Mouse (Mus musculus) lung, adult 2 months (tissue): ENCODE results near the gene Kcne2. TPM values are rescaled to one million over a fixed set of nuclear protein-coding genes. Genes with fewer than 3 reads are reported as not detected.
A peak's percentile ranks its signal among the peaks of the same experiment; 100 is the strongest.

Experiments
- DNase-seq: peaks from one replicate; pipeline ENCODE4 v3.0.0; 2022
- H3K4me1 ChIP-seq: fragments of 200-500 bp; 2 replicates; pipeline ENCODE4 v1.6.1; 2011; ENCODE audit warnings: low read length; ENCODE audit not compliant: control insufficient read depth, insufficient read depth
- H3K4me3 ChIP-seq: fragments of 200-500 bp; replicated peaks from 2 replicates; pipeline ENCODE3; 2011; ENCODE audit warnings: low read depth, mild to moderate bottlenecking, control low read depth, low read length; ENCODE audit errors: extremely low read depth
- CTCF ChIP-seq: fragments of 200-500 bp; IDR thresholded peaks from 2 replicates; pipeline ENCODE4 v1.5.1; 2011; ENCODE audit warnings: mild to moderate bottlenecking, low read length, control low read depth; ENCODE audit not compliant: insufficient read depth
- POLR2A ChIP-seq: fragments of 200-500 bp; IDR thresholded peaks from 2 replicates; pipeline ENCODE4 v1.6.1; 2011; ENCODE audit warnings: low read depth, mild to moderate bottlenecking, control low read depth, low read length, borderline replicate concordance; ENCODE audit errors: extremely low read depth
- WGBS: fragments of 180-500 bp; shearing (Covaris S2); methylation state at CpG from one replicate; pipeline ENCODE4 v1.1.7; 2018; 5-methylcytosine and 5-hydroxymethylcytosine counted together
- polyA plus RNA-seq: library from polyadenylated mRNA; depleted of rRNA; stranded (reverse); fragments of >200 nt; gene quantifications from 2 replicates; pipeline ENCODE4 v1.2.3, GENCODE M21; 2012; rRNA removed

The Kcne2 gene
- 12.5 and 17.5 TPM in 2 replicates for polyA plus RNA-seq

DNA sequence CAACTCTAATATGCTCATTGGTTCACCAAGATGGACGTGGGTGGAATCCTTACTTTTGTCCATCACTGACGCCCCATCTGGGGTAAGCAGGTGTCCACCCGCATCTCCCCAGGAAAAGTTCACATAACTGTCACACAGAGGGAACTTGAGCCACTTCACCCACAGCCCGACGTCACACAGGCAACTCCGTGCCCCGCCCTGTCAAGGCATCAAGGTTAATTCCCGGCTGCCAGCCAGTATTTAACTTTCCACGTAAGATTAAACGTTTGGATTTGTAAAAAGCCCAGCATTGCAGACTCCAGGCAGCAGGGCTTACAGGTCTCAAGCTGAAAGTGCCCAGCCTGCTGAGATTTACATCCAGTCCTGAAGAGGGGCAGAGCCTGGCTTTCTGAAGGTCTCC lies at the start of gene Kcne2:
TSS of gene Kcne2 (plus strand) at position 289 of the 400 bp plus-strand sequence.
- DNase-seq = peak; percentile 37
- Histone ChIP-seq H3K4me1 (no peaks in the 10 kb centered on the region), H3K4me3 (peak within 1 kb of the TSS; percentile 44)
- TF ChIP-seq POLR2A (no peak), CTCF (no peak)
- 37% methylated on average over 10 of the region's 10 CpGs for WGBS

DNA sequence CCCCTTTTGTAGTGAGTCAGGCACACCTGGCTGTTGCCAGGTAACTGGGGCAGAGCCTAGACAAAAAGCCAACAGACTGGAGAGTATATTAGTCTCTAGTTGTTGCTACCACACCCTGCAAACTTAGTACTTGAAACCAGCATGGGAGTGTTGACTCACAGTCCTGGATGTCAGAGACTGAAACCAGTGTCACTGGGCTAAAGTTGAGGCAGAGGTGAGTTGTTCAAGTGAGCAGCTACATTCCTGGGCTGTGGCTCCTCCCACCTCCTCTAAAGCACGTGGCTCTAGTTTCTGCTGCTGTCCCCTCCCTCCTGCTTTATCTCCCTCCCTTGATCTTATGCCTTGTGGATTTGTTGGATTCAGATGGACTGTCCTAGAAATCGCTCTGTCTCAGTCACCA lies 46.3 kb upstream of the Kcne2 start:
- peak; percentile 35 for DNase-seq

DNA sequence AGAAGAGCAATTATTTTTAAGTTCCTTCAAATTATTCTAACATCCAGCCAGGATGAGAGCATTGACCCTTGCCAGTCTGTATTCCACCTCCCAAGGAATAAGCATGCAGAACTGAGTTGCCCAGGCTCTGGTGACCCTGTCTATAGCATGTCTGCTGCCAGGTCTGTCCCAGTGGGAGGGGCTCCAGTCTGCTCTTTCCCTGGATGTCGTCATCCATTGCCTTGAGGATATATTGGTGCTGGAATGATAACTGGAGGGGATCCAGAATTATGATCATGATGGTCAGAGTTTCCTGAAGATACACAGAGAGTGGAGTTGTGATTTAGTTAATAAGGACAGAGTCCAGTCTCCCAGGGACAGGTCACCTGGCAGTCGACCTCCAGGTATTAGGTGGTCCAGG lies 45.2 kb upstream of the Kcne2 start:
- TF ChIP-seq CTCF = no peak
- TF ChIP-seq POLR2A = no peak
- no peak for DNase-seq
- Histone ChIP-seq H3K4me3 (no peak overlapping the region), H3K4me1 (peaks cover 3% of the 10 kb centered on the region; the same call in 1 of the 2 replicates)
- 35% methylated on average over 2 of the region's 2 CpGs for WGBS

More for the DNA sequence above, 46.3 kb upstream of the Kcne2 start:
- H3K4me1 ChIP-seq = peaks cover 3% of the 10 kb centered on the region; the same call in 1 of the 2 replicates
- no peak overlapping the region for H3K4me3 ChIP-seq
- TF ChIP-seq CTCF (no peak), POLR2A (no peak)
- 40% methylated on average over 2 of the region's 2 CpGs for WGBS

DNA sequence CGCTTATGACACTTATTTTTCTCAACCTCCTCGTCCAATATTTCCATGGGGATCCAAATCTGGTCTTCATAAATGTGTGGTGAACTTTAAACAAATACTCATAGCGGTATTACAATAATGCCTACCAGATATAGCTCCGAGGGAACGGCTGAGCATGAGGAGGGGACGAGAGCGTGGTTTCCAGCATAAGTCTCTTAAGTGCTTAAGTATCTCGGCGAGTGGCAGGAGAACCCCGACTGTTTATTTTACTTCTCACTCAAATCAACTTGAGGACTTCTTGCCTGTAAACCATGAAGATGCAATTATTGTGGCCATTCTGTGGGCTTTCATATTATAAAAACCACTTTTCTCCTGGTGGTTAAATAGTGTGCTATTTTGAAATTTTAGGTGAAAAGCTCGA lies 44.5 kb upstream of the Kcne2 start:
- DNase-seq = no peak
- H3K4me1 ChIP-seq = peaks cover 3% of the 10 kb centered on the region; the same call in 1 of the 2 replicates
- H3K4me3 ChIP-seq = no peak overlapping the region
- WGBS = 39% methylated on average over 11 of the region's 11 CpGs
- TF ChIP-seq CTCF (no peak), POLR2A (no peak)

DNA sequence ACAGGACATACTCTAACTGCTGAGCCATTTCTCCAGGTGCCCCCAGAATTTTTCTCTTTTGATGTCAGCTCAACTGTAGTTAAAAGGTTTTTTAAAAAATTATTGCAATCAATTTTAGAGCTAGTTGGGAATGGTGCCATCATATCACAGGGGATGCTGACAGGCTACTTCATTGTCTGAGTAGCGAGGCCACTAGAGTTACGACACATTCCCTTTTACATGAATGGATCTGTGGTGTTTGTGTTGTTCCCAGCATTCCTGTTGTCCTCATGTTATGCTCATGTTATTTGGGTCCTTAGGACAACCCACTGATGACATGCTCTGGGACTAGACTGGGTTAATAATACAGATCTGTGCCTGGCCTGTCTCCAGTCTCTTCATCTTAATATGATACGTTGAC lies 42.5 kb upstream of the Kcne2 start:
- no peak for DNase-seq
- Histone ChIP-seq H3K4me3 (no peak overlapping the region), H3K4me1 (peaks cover 3% of the 10 kb centered on the region; the same call in 1 of the 2 replicates)
- no peak for TF ChIP-seq POLR2A
- TF ChIP-seq CTCF = no peak
- 67% methylated on average over 3 of the region's 3 CpGs for WGBS

DNA sequence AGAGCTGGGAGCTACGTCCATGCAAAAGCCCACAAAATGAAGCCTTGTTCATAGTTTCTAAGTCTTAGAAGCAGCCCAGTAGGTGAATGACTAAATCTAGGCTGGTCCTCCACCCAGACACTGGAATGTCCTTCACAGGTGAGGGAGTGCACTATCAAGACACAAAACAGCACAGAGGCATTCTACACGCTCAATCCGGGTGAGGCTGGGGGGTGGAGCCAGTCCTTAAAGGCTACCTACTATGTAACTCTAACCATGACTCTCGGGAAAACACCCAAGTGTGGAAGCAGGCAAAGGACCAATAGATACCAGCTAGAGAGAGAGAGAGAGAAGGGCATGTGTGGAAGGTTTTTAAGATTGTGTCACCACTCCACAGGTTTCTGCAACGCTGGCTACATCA lies 41.7 kb upstream of the Kcne2 start:
- H3K4me3 ChIP-seq = no peak overlapping the region
- peaks cover 3% of the 10 kb centered on the region; the same call in 1 of the 2 replicates for H3K4me1 ChIP-seq
- DNase-seq = no peak
- no peak for TF ChIP-seq CTCF
- no peak for TF ChIP-seq POLR2A
- WGBS = 72% methylated on average over 5 of the region's 5 CpGs

DNA sequence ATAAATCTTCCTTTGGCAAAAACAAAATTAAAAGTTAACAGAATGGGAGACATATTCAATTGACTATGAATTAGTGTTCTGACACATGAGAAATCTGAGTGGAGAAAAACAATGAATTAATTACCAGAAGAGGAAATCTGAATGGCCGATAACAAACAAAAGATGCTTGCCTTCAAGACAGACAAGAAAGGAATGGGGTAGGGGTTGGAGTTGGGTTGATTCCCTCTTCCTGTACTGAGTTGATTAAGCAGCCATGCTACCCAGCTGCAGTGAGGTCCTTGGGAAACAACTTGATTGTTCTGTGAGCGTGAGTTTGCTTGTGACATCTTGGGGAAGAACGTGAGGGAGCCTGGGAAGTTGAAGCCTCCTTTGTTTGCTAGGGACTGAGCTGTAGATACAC lies 37.9 kb upstream of the Kcne2 start:
- TF ChIP-seq POLR2A (no peak), CTCF (no peak)
- Histone ChIP-seq H3K4me1 (no peaks in the 10 kb centered on the region), H3K4me3 (no peak overlapping the region)
- WGBS = 68% methylated on average over 3 of the region's 3 CpGs
- DNase-seq = no peak

DNA sequence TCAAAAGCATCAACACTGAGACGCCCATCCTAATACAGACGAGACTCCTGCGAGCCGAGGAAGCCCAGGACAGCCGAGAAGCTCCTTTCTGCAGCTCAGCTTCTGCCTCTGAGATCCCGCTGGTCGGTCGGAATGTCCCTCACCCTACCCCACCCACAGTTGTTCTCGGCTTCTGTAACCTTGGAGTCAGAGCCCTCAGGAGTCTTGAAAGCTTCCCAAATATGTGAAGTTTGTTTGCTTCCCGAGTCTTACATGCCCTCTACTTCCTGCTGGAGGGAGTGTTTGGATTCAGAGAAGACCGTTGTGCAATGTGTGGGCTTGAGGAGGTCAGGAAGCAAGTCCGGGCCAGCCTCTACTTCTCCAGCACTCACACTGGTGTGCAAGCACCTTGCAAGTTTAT lies 24.3 kb upstream of the Kcne2 start:
- H3K4me1 ChIP-seq = no peaks in the 10 kb centered on the region; the same call in 1 of the 2 replicates
- WGBS = 37% methylated on average over 12 of the region's 12 CpGs
- peak; percentile 62 for DNase-seq
- TF ChIP-seq POLR2A (peak; percentile 68; the same call in 1 of the 2 replicates), CTCF (no peak)
- no peak overlapping the region for H3K4me3 ChIP-seq

DNA sequence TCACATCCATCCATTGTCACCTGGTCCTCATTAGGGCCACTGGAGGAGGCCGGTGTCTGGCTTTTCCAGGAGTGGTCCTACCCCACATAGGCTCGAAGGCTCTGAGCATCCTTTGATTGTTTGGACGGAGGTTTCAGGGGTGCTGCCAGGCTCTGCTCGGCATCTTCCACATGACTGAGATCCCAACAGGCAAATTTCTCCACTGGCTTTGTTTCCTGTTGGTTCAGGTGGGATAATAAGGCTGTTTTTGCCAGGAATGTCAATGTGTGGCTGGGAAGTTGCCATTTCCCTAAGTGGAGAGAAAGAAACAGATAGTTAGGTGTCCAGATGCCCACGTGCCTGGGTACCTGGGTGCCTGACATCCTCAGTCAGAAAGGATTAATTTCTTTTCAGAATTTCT lies 17.7 kb upstream of the Kcne2 start:
- 85% methylated on average over 5 of the region's 5 CpGs for WGBS
- DNase-seq = no peak
- Histone ChIP-seq H3K4me1 (no peaks in the 10 kb centered on the region; the same call in 1 of the 2 replicates), H3K4me3 (no peak overlapping the region)
- no peak for TF ChIP-seq CTCF

DNA sequence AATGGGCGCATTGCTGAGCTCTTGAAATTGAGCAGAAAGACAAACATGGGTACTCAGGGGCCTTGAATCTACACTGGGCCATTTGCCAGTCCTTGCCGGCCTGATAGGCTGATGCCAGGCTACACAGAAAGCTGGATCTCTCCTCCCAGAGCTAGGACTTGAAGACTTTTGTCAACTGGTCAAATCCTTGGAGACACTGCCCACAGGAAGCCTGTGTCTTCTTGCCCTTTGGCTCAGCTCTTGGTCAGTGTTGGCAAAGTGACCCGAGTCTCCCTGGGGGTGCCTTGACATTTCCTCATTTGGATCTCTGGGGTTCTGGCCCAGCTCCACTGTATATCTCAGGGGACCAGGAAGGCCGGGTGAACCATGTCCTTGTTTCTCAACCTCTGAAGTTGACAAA lies 16.7 kb upstream of the Kcne2 start:
- Histone ChIP-seq H3K4me3 (no peak overlapping the region), H3K4me1 (no peaks in the 10 kb centered on the region; the same call in 1 of the 2 replicates)
- DNase-seq = no peak
- TF ChIP-seq POLR2A (no peak), CTCF (no peak)
- 51% methylated on average over 4 of the region's 4 CpGs for WGBS

DNA sequence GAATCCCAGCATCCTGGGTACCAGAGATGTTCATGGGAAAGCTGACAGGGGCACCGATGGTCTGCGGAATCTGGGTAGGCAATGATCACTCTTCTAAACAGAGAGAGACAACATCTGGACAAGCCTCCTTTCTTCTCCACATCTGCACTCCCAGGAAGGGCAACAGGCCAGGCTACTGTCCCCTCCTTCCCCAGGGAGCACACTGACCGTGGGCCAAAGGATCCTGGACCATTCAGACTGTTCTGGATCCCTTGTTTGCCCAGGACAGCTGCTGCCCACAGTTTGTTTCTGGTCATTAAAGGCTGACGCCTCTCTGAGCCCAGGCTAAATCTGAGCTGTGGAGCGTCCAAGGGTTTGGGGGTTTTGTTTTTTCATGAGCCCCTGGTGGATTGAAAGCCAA lies 9.5 kb upstream of the Kcne2 start:
- H3K4me1 ChIP-seq = peaks cover 2% of the 10 kb centered on the region; the same call in 1 of the 2 replicates
- no peak overlapping the region for H3K4me3 ChIP-seq
- WGBS = 71% methylated on average over 5 of the region's 5 CpGs
- no peak for DNase-seq
- TF ChIP-seq POLR2A = no peak
- no peak for TF ChIP-seq CTCF
